Mouse (Mus musculus): ENCODE measurements at regions not wholly inside any gene's neighbourhood (a gene's known extent, or its start where the extent isn't known, plus 50 kb on each side); places are given as distances from the start of the nearest gene placed in this dataset.

GRCm38 (mm10) chr16:93048418-93048932 lies 222.5 kb upstream of the Runx1 start:
- no peak for DNase-seq

GRCm38 (mm10) chr16:93047594-93047993 lies 221.6 kb upstream of the Runx1 start:
- DNase-seq = no peak

GRCm38 (mm10) chr16:93046221-93046620 lies 220.3 kb upstream of the Runx1 start:
- no peak for DNase-seq

GRCm38 (mm10) chr16:93043355-93043754 lies 217.4 kb upstream of the Runx1 start:
- no peak for DNase-seq

GRCm38 (mm10) chr16:93042941-93043340 lies 217.0 kb upstream of the Runx1 start:
- DNase-seq = no peak

- no peak for DNase-seq
Measured at GRCm38 (mm10) chr16:93042491-93042890, 216.5 kb upstream of the Runx1 start.

GRCm38 (mm10) chr16:93041887-93042286 lies 215.9 kb upstream of the Runx1 start:
- DNase-seq = no peak

- DNase-seq = no peak
Measured at GRCm38 (mm10) chr16:93041399-93041798, 215.4 kb upstream of the Runx1 start.

GRCm38 (mm10) chr16:93035626-93036025 lies 209.7 kb upstream of the Runx1 start:
- no peak for DNase-seq

- no peak for DNase-seq
Measured at GRCm38 (mm10) chr16:93033943-93034342, 208.0 kb upstream of the Runx1 start.

GRCm38 (mm10) chr16:93031624-93032023 lies 205.7 kb upstream of the Runx1 start:
- no peak for DNase-seq

GRCm38 (mm10) chr16:93028640-93029039 lies 202.7 kb upstream of the Runx1 start:
- no peak for DNase-seq

- no peak for DNase-seq
Measured at GRCm38 (mm10) chr16:93028016-93028415, 202.1 kb upstream of the Runx1 start.

GRCm38 (mm10) chr16:93026094-93026648 lies 200.2 kb upstream of the Runx1 start:
- no peak for DNase-seq

- DNase-seq = no peak
Measured at GRCm38 (mm10) chr16:93019800-93020555, 194.0 kb upstream of the Runx1 start.

- no peak for DNase-seq
Measured at GRCm38 (mm10) chr16:93018766-93019165, 192.8 kb upstream of the Runx1 start.

GRCm38 (mm10) chr16:93017025-93017424 lies 191.1 kb upstream of the Runx1 start:
- DNase-seq = no peak

GRCm38 (mm10) chr16:93015636-93016035 lies 189.7 kb upstream of the Runx1 start:
- no peak for DNase-seq

GRCm38 (mm10) chr16:93014991-93015390 lies 189.0 kb upstream of the Runx1 start:
- no peak for DNase-seq

GRCm38 (mm10) chr16:93013881-93014280 lies 187.9 kb upstream of the Runx1 start:
- no peak for DNase-seq

- no peak for DNase-seq
Measured at GRCm38 (mm10) chr16:93013256-93013655, 187.3 kb upstream of the Runx1 start.

GRCm38 (mm10) chr16:93011474-93011873 lies 185.5 kb upstream of the Runx1 start:
- no peak for DNase-seq

GRCm38 (mm10) chr16:93006321-93006984 lies 180.5 kb upstream of the Runx1 start:
- no peak for DNase-seq

- DNase-seq = no peak
Measured at GRCm38 (mm10) chr16:93005470-93005869, 179.5 kb upstream of the Runx1 start.

Measured in right cerebral cortex, postnatal 14 days (tissue).